Mouse (Mus musculus): ENCODE results near the gene Phox2b.

Phox2b gene

GRCm38 (mm10) chr5:67098733-67099323, at the start of gene Phox2b:
Gene Phox2b (minus strand): TSS chr5:67099301.
- no peak for DNase-seq (ENCODE audit: low spot score)

DNA sequence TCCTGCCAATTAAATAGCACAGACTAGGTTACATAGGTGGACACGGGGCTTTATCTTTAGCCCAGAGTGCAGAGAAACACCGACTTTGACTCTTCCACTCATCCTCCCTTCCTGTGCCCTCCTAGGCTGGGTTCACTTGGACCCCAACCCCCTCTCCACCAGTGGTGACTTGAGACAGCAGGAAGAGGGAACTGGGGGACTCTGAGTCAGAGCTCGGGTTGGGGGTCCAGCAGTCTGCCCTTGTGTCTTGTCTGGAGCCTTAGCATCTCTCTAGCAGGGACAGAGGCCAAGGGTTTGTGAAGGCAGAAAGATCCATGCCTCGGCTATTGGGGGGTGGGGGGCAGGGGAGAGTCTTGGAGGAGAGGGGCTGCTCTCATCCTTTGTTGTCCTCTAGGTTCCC, 43.5 kb upstream of the Phox2b start:
- no peak for DNase-seq (ENCODE audit: low spot score)

- DNase-seq (ENCODE audit: low spot score): no peak
Measured at GRCm38 (mm10) chr5:67139052-67140015, 40.2 kb upstream of the Phox2b start.

GRCm38 (mm10) chr5:67138643-67139042, 39.5 kb upstream of the Phox2b start:
- no peak for DNase-seq (ENCODE audit: low spot score)

- DNase-seq (ENCODE audit: low spot score): no peak
Measured at GRCm38 (mm10) chr5:67134698-67135097, 35.6 kb upstream of the Phox2b start.

GRCm38 (mm10) chr5:67131671-67132070, 32.6 kb upstream of the Phox2b start:
- DNase-seq (ENCODE audit: low spot score): peak; percentile 1

DNA sequence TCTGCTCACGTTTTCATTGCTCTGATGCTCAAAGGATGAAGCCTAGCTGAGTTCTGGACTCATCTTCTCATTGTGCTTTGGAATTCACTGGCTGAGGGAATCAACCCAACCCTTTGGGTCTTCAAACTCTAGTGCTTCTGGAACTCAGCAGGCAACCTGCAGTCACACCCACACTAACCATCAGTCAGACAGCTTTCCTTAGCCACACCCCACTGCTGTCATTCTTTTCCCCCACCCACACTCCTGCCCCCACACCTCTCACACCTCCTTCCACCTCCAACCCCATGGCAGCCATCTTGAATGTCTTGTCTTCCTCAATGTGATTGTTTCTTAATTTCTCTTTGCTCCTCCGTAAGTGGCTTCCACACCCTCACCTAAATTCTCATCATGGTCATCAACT, 7.2 kb upstream of the Phox2b start:
- no peak for DNase-seq (ENCODE audit: low spot score)

DNA sequence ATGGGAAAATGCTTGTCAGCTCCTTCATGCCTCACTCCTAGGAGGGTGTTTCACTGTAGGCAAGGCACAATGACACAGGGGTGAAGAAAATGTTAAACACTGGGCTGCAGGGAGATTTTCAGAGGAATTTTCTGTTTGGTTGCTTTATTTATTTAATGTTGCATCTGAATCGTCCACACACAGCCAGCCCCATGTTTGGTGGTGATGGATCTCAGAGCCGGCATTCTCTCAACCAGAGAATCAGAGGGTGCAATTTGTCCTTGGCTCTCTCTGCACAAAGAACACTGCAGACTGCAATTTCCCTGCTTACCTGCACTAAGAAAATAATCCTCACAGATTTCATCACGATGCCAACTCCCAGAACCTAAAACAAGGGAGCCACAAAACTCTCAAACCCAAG, 3.9 kb upstream of the Phox2b start:
- DNase-seq (ENCODE audit: low spot score): no peak

DNA sequence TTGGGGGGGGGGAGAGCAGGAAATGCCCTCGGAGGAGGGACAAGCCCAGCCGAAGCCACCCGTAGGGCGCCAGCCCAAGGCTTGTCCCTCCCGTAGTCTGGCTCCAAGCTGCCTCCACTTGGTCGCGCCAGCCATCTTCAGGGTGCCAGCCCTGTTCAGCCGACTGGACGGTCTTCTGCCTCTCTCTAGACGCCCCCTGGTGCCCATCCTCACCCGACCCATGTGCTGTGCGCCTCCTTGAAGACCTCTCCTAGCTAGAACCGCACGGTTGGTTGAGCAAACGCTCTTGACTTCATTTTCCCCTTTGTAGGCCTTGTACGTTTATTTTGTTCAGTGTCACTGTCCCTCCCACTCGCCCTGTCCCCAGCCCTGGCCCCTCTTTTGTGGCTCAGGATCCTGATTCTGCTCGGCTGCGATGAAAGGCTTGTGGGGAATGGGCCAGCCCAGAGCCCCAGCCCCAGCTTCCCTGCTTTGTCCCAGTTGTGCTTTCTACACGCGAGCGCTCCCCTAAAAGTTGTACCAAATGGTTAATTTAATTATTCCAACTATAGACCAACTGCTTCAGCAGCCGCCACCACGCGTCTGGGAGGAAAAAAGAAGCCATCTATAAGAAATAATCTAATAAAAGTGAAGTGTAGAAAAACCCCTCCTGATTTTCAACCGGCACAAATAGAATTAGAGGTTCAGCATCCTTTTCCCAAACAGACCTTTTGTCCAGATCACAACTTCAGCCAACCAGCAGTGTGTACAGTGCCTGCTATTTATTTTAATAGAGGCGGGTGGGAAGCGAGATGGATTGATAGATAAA, 2.9 kb upstream of the Phox2b start:
- DNase-seq (ENCODE audit: low spot score): no peak

GRCm38 (mm10) chr5:67101395-67101760, 2.3 kb upstream of the Phox2b start:
- DNase-seq (ENCODE audit: low spot score): no peak

DNA sequence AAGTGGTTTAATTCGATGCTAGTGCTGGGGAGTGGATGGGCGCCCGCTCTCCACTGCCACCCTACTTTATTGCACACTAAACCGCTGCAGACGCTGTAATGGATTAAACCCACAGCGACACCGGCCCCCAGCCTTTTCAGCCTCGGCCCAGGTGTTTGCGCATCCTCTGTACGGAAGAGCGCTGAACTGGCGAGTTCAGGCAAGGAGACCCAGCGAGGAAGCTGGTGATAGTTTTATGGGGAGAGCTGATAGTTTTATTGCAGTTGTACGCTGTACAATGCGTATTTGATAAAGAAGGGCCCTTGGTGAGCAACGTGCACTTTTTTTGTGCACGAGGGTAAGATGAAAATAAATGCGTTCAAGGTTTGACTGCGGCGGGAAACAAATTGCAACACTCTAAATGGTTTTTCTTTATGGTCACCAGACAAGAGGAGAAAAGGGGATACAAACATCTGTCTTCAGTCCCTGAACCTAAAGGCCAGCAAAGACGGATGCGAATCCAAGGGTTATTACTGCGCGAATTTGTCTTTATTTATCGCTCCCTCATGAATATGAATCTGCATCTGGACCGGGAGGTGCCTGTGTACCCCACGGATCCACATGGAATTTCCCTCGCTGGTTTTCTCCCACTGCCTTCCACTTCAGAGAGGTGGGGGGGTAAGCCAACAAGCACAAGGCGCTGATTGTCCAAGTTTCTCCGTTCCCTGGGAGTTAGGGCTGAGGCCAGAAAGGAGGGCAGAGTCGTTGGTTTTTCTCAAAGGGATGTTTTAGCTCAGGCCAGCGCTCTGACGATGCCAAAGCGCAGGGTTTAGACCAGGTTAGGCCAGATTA, 1.7 kb upstream of the Phox2b start:
- DNase-seq (ENCODE audit: low spot score): no peak

GRCm38 (mm10) chr5:67099393-67100271, 531 bp upstream of the Phox2b start:
- no peak for DNase-seq (ENCODE audit: low spot score)

GRCm38 (mm10) chr5:67098051-67098732, 909 bp downstream of the Phox2b start:
- no peak for DNase-seq (ENCODE audit: low spot score)

DNA sequence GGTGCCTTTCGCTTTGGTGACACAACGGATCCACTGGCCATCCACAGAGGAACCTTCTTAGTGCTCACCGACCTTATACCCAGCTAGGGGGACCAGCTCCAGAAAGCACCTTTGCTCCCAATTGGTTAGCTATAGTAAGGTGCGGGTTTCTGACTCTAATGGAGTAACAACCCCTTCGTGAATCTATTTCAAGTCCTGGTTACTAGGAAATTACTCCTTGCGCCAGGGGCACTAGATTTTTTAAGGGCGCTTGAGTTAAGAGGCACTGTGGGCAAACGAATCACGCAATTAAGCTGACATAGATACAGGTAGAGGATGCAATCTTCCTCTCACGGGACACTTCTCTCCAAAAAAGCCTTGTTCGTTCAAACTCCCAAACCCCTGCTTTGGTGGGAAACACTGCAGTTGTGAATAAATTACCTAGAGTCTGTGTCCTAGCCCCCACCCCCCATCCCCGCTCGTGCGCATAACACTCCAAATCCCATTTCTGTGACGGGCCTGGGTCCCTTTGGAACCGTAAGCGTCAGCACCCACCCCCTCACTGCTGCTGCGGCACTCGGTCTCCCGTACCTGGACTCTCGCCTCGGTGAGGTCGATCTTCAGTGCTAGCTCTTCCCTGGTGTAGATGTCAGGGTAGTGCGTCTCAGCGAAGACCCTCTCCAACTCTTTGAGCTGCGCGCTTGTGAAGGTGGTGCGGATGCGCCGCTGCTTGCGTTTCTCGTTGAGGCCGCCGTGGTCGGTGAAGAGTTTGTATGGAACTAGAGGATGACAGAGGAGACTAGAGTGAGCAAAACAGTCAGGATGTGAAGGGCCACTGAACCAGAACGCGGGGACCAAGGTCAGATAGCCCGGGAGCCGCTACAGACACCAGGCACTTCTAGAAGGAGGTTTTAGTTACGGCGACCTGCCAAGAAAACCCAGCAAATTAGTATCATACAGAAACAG, 1.7 kb downstream of the Phox2b start:
- no peak for DNase-seq (ENCODE audit: low spot score)

DNA sequence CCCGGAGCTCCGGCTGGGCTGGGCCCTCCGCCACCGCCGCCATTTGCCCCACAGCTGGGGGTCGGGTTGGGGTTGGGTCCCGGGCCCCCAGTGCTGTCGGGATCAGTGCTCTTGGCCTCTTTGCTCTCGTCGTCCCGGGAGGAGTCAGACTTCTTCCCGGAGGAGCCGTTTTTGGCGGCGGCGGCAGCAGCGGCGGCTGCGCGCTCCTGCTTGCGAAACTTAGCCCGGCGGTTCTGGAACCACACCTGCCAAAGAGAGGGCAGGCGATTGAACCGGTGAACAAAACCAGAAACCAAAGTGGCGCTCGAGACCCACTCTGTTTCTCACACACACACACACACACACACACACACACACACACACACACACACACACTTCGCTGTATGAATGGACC, 2.7 kb downstream of the Phox2b start:
- DNase-seq (ENCODE audit: low spot score): no peak

DNA sequence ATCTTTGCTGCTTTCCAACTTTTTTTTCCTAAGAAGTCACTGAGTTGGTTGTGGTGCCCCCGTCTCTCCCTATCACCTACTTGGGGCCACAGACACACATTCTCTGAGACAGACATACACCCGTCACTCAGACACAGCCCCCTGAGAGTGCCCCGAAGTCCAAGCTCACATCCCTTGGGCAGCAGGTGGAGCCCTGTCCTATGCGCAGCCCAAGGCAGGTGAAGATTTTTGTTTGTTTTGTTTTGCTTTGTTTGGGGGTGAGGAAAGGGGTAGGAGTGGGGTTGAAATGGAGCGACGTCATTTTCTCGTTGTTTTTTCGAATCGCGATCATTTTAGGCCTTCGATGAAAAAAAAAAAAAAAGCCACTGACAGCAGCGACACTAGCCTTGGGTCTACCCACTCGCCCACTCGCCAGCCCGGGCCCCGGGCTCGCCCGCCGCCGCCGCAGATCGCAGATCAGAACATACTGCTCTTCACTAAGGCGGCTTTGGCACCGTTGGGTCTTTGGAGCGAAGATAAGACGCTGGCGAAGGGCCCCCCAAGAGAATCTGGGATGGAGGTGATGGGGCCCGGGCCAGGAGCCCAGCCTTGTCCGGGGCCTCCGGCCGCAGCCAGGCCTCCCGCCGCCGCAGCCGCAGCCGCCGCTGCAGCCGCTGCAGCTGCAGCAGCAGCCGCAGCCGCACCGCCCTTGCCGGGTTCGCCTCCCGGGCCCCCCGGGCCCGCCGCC, 3.3 kb downstream of the Phox2b start:
- DNase-seq (ENCODE audit: low spot score): no peak

DNA sequence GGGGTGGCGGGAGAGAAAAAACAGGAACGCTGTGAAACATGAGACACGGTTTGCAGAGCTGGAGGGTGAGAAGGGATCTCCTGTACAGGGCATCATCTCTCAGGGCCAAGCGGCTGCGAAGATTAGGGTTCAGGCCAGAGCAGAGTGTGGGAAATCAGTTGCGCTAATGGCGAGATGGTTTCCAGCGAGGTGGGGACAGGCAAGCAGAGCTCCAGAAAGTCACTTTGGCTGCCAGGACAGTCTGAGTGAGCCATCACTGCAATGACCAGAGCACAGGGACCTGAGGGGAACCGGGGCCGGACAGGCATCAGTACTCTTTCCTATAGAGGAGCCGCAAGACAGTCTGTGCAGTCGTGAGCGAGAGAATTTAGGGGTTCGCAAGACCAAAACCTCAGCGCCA, 3.9 kb downstream of the Phox2b start:
- DNase-seq (ENCODE audit: low spot score): no peak

DNA sequence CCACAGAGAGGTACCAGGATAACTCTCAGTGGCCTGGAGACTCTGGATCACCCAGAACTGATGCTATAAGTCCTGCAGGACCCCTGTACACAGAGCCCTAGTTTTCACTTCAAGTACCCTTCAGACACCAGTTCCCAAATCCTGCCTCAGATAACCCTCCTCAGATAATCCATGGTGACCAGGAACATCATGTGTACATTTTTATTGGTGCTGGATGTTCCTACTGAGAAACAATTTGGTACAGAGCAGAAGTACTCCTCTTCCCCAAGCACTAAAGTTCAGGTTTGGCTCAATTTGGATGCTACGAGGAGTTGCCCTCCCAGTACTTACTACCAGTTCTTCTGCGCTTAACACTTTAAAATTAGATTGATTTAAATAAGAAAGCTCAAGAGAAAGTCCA, 5.1 kb downstream of the Phox2b start:
- DNase-seq (ENCODE audit: low spot score): no peak

Measured in lung, postnatal 25 days (tissue).